Mouse (Mus musculus): ENCODE measurements around the gene Kirrel3.

The Kirrel3 gene

DNA sequence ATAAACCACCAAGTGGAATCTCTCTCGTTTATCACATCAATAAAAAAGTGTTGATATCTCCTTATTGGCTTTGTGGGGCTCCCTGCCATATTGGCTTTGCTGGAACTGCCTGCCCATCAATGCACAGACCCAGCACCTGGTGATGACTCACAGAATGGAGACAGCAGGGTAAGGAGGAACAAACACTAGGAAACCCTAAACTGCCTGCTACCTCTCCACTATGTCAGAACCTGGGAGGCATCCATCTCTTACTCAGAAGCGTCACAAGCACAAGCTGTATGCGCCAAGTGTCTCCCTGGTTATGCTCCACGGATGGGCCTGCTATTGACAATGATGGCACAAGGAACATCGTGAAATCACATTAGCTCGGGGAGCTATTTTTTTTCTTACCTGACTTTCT, 33.2 kb downstream of the Kirrel3 start:
- DNase-seq, result no peak

GRCm38 (mm10) chr9:34520234-34520950, 34.7 kb downstream of the Kirrel3 start:
- no peak for DNase-seq

GRCm38 (mm10) chr9:34525695-34526094, 40.0 kb downstream of the Kirrel3 start:
- DNase-seq, result no peak

- no peak for DNase-seq
Measured at GRCm38 (mm10) chr9:34538591-34539335, 53.1 kb downstream of the Kirrel3 start.

DNA sequence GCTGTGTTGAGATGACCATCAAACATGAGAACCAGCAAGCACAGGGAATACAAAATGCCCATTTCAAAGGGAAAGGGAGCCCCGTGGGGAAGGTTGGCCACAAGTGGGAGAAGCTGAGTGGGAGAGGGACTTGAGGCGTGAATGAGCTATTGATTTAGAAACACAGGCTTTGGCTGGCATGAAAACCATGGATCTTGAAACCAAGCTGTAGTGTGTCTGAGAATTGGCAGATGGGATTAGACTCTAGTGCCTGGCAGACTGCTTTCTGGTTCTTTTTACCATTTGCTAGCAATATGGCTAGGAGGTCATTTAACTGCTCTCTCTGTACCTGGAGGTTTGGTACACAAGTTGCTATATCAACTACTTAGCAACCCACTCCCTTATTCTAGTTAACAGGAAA, 56.2 kb downstream of the Kirrel3 start:
- no peak for DNase-seq

- no peak for DNase-seq
Measured at GRCm38 (mm10) chr9:34555699-34556098, 70.0 kb downstream of the Kirrel3 start.

DNA sequence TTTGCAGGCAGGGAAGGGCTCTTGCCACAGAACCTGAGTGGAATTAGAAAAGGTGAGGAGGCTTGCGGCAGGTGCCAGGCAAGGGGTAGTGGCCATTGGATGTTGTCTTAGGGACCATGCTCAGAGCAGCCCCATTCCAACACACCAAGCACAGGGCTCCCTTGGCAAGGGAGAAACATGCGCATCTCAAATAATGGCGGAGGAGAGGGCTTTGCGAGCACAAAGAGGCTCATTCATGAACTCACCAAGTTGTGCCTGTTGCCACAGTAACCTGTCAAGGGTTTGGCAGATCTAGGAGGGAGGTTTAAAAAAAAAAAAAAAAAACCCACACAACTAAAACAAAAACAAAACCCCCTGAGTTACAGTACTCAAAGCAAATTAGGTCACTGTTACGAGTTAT, 72.2 kb downstream of the Kirrel3 start:
- no peak for DNase-seq

GRCm38 (mm10) chr9:34558291-34558899, 72.7 kb downstream of the Kirrel3 start:
- no peak for DNase-seq

- no peak for DNase-seq
Measured at GRCm38 (mm10) chr9:34559102-34559501, 73.4 kb downstream of the Kirrel3 start.

DNA sequence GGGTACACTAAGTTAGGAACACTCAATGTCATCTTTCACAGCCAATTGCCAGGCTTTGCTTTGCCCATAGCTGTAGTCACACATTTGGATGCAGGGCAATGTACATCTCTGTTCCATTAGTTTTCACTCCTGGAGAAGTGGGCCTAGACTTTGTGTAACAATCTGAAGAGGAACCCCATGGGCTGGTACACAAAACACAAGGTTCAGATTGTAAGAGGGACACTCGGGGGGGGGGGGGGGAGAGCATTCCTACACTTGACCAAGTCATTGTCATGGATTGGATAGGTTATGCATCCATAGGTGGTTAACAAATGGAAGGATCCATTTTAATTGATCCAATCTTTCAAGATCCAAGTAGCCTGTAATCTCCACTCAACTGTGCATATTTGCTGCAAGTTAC, 75.6 kb downstream of the Kirrel3 start:
- DNase-seq, result no peak

- no peak for DNase-seq
Measured at GRCm38 (mm10) chr9:34562437-34563000, 76.8 kb downstream of the Kirrel3 start.

GRCm38 (mm10) chr9:34573906-34574305, 88.2 kb downstream of the Kirrel3 start:
- DNase-seq, result no peak

- DNase-seq, result no peak
Measured at GRCm38 (mm10) chr9:34574611-34575010, 88.9 kb downstream of the Kirrel3 start.

DNA sequence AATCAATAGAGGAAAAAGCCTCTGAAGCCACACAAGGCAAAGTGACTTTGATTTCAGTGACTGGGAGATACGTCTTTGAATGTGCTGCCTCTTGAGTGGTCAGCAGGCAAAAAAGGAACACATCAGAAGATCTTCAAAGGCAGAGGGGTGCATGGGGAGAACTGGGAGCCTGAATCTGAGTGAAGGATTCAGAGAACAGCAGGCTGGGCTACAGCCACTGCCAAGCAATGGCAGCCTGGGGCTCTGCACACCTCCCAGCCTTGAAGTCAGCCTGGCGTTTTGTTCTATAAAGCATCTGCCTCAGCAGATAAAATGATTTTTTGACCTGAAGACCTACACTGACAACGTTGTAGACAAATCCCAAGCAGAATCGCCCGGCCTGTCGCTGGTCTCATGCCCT, 93.5 kb downstream of the Kirrel3 start:
- no peak for DNase-seq

- no peak for DNase-seq
Measured at GRCm38 (mm10) chr9:34580059-34580458, 94.4 kb downstream of the Kirrel3 start.

DNA sequence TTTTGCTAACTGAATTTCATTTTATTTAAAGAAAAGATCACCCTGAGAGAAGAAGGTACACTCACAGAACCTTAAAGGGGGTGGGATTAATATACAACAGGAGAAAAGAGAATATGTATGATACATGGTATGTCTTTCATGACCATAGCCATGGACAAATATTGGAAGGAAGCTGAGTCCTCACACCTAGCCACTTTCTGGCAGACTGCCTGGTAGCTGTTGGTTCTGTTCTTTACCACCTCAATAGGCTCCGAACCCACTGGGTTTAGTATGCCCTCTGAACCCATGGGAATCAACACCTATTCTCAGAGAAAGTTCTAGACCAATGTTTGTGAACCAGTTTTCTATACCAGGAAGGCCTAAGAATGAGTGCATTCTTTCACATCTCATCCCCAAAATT, 96.8 kb downstream of the Kirrel3 start:
- DNase-seq, result no peak

GRCm38 (mm10) chr9:34585487-34585886, 99.8 kb downstream of the Kirrel3 start:
- no peak for DNase-seq

DNA sequence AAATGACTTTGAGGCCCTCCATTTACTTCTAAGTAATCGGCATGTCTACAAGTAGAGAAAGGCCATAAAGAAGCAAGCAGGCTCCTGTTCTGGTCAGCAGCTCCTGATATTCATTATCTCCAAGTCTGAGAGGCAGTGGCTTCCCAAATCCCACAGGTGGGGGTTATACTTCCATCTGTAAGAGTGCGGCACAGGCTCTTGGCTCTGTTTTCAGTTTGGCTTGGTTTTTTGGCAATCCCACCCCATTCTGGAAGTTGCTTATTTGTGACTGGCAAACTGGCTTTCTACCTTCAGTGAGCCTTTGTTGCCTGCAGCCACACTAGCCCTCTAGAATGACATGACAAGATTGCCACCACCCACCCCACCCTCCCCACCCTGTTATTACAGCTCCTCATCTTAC, 100.4 kb downstream of the Kirrel3 start:
- no peak for DNase-seq

GRCm38 (mm10) chr9:34589799-34590198, 104.1 kb downstream of the Kirrel3 start:
- DNase-seq, result no peak

- no peak for DNase-seq
Measured at GRCm38 (mm10) chr9:34592073-34592610, 106.4 kb downstream of the Kirrel3 start.

DNA sequence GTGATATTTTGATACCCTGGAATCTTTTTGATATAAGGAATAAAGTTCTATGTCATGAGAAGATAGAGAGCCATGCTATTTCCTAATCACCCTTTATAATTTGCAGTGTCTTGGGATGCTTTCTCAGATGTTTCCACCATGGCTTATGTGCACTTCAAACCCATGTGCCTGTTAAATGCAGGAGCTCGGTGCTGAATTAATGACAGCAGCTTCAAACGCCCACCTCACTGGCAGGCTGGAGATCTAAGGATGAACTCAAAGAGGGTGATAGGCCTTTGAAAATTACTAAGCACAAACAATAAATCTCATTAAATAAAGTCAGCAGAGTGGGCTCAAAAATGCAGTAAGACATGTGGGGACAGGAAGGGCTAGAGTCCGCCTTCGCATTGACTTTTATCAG, 108.2 kb downstream of the Kirrel3 start:
- DNase-seq, result no peak

GRCm38 (mm10) chr9:34600326-34600725, 114.6 kb downstream of the Kirrel3 start:
- DNase-seq, result no peak

DNA sequence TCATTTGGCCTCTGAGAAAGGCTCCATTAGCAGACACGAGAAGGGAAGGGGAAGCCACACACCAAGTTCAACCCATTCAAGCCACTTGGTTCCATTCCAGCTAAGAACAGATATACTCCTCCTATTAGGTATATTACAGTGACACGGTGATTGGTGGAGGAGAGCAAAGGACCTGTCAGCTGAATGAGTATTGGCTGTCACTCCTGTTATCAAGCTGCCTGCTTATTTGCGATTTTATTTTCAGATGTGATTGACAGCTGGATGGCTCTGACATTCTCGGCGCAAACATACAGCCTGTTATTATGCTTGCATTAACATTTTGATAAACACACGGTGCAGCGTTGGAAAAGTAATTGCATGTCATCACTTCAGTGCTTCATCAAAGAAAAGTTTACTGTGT, 118.1 kb downstream of the Kirrel3 start:
- DNase-seq, result no peak

DNA sequence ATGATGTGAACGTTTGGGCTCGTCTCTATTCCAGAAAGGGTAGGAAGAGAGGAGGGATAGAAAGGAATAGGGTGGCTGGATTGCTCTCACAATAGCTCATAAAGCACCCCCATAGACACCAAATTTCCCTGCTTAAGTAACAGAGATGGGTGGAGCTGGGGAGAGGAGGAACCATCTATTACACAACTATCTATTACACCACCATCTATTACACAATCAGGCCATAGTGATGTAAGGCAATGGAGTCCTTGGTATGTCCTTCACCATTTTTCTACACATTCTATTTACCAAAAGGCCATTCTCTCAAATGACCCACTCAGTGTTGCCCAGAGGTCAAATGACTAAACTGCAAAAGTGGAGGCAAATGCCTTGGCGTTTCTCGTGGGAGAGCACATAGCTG, 119.2 kb downstream of the Kirrel3 start:
- DNase-seq, result no peak

All from thymus, postnatal 4 days (tissue).